Mouse (Mus musculus): ENCODE measurements around the gene Hoxb7. TPM values are rescaled to one million over a fixed set of nuclear protein-coding genes. Genes with fewer than 3 reads are reported as not detected.
A peak's percentile ranks its signal among the peaks of the same experiment; 100 is the strongest.

The Hoxb7 gene
- polyA plus RNA-seq, 1 experiment from 2014 or later = 11.7 TPM

DNA sequence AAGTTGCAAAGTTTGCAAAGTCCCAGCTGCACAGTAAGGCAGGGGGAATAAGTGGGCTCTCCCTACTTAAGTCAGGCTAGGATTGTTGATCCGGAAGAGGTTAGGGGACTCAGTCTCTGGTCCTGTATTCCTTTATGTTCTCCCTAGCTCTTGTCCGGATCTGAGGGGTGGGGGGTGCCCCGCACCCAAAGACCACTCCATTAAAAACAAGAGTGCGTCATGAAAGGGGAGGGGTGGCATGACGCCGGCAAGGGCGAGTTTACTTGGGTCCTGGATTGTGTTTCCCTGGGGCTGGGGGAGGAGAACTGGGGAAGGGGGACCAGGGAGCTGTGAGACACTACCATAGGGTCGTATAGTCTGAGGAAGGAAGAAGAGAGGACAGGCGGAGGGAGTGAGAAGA, 13.4 kb downstream of the Hoxb7 start:
- H3K36me3 ChIP-seq (ENCODE audit: control insufficient read depth, insufficient read depth, low read length) = no peaks in the 10 kb centered on the region
- peaks cover 36% of the 10 kb centered on the region for H3K4me1 ChIP-seq (replicated peaks; ENCODE audit: control insufficient read depth, insufficient read depth, low read length)
- peak overlapping the region; percentile 57 for H3K4me3 ChIP-seq (ENCODE audit: low read depth, low read length)
- ATAC-seq (replicated peaks; ENCODE audit: low FRiP score, low TSS enrichment, low read depth) = no peak
- peak overlapping the region; percentile 89 for H3K4me2 ChIP-seq (ENCODE audit: low read length)
- DNase-seq (ENCODE audit: low spot score) = no peak
- H3K9ac ChIP-seq (ENCODE audit: low read length) = peak overlapping the region; percentile 79
- no peaks in the 10 kb centered on the region for H3K9me3 ChIP-seq (ENCODE audit: control insufficient read depth, low read length)
- peaks cover 43% of the 10 kb centered on the region for H3K27me3 ChIP-seq (replicated peaks; ENCODE audit: control insufficient read depth, insufficient read depth, low read length)
- H3K27ac ChIP-seq (ENCODE audit: low read depth) = peak overlapping the region; percentile 82
- 8% methylated on average over 9 of the region's 9 CpGs for WGBS

DNA sequence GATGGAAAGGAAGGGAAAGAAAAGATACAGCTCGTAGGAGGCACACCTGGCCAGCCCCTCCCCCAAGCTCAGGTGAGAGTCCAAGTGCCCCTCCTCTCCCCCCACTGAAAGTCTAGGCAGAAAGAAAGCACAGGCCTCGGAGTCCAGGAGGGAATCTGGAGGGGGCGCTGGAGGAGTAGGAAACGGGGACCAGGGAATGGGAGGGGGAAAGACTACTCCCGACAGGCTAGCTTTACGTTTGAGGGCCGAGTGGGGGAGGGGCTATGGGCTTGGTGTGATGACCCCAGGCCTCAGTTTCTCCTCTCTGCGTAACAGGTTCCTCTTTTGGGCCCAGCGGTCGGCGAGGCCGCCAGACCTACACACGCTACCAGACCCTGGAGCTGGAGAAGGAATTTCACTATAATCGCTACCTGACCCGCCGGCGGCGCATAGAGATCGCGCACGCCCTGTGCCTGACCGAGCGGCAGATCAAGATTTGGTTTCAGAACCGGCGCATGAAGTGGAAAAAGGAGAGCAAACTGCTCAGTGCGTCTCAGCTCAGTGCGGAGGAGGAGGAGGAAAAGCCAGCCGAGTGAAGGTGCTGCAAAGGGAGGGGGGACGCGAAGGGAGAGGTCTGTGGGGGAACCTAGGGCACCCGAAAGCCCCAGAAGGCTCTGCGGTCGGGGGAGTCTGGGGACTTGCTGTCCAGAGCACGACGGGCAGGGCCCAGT, 14.1 kb downstream of the Hoxb7 start:
- no peak for DNase-seq (ENCODE audit: low spot score)
- Histone ChIP-seq H3K27ac (ENCODE audit: low read depth) (peak overlapping the region; percentile 82; the same call in 1 of the 2 replicates), H3K9ac (ENCODE audit: low read length) (peak overlapping the region; percentile 79), H3K27me3 (replicated peaks; ENCODE audit: control insufficient read depth, insufficient read depth, low read length) (peaks cover 41% of the 10 kb centered on the region), H3K4me1 (replicated peaks; ENCODE audit: control insufficient read depth, insufficient read depth, low read length) (peaks cover 39% of the 10 kb centered on the region), H3K4me3 (ENCODE audit: low read depth, low read length) (peak overlapping the region; percentile 57), H3K9me3 (ENCODE audit: control insufficient read depth, low read length) (no peaks in the 10 kb centered on the region), H3K4me2 (ENCODE audit: low read length) (peak overlapping the region; percentile 89), H3K36me3 (ENCODE audit: control insufficient read depth, insufficient read depth, low read length) (no peaks in the 10 kb centered on the region)
- WGBS = 4% methylated on average over 35 of the region's 35 CpGs
- ATAC-seq (replicated peaks; ENCODE audit: low FRiP score, low TSS enrichment, low read depth) = no peak

DNA sequence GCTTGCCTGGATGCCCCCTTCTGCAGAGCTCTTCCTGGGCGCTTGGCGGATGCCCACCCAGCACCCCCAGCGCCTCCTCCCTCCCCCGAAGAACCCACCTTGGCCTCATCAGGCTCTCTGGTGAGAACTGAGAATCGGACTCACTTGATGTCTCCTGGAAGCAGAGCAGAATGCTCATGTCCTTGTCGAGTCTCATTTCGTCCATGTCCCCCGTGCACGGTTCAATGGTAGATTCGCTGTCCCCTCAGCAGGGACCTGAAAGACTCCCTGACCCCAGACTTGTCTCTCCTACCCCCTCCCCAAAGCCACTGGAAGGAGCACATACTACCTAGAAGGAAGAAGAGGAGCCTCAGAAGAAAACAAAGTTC, 14.6 kb downstream of the Hoxb7 start:
- ATAC-seq (replicated peaks; ENCODE audit: low FRiP score, low TSS enrichment, low read depth) (no peak), DNase-seq (ENCODE audit: low spot score) (no peak)
- no peaks in the 10 kb centered on the region for H3K36me3 ChIP-seq (ENCODE audit: control insufficient read depth, insufficient read depth, low read length)
- H3K4me3 ChIP-seq (ENCODE audit: low read depth, low read length) = peak overlapping the region; percentile 57; the same call in 1 of the 2 replicates
- no peaks in the 10 kb centered on the region for H3K9me3 ChIP-seq (ENCODE audit: control insufficient read depth, low read length)
- WGBS = 36% methylated on average over 10 of the region's 10 CpGs
- H3K27ac ChIP-seq (ENCODE audit: low read depth) = peak overlapping the region; percentile 82; the same call in 1 of the 2 replicates
- H3K4me2 ChIP-seq (ENCODE audit: low read length) = peak overlapping the region; percentile 89
- peaks cover 40% of the 10 kb centered on the region for H3K27me3 ChIP-seq (replicated peaks; ENCODE audit: control insufficient read depth, insufficient read depth, low read length)
- peaks cover 44% of the 10 kb centered on the region for H3K4me1 ChIP-seq (replicated peaks; ENCODE audit: control insufficient read depth, insufficient read depth, low read length)
- H3K9ac ChIP-seq (ENCODE audit: low read length) = peak overlapping the region; percentile 79

DNA sequence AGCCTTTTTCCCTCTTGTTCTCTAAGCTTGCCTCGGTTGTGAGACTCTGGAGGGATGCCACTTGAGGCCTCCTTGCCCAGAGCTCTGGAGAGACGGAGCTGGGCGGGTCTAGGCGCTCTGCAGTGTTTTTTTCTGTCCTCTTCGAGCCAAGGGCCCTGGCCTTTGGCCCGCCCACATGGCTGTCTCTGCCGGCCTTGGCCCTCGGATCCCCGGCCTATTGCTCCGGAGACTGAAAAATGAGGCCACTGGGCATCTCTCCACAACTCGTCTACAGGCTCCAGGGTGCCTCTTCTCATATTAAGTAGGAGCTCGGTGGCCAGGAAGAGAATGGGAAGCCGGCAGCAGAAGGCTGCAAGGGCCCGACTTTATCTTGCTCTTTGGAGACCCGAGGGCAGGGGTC, 15.4 kb downstream of the Hoxb7 start:
- peak overlapping the region; percentile 79 for H3K9ac ChIP-seq (ENCODE audit: low read length)
- peaks cover 46% of the 10 kb centered on the region for H3K4me1 ChIP-seq (replicated peaks; ENCODE audit: control insufficient read depth, insufficient read depth, low read length)
- no peaks in the 10 kb centered on the region for H3K36me3 ChIP-seq (ENCODE audit: control insufficient read depth, insufficient read depth, low read length)
- DNase-seq (ENCODE audit: low spot score) (no peak), ATAC-seq (replicated peaks; ENCODE audit: low FRiP score, low TSS enrichment, low read depth) (no peak)
- 23% methylated on average over 15 of the region's 15 CpGs for WGBS
- peak overlapping the region; percentile 89 for H3K4me2 ChIP-seq (ENCODE audit: low read length)
- H3K27me3 ChIP-seq (replicated peaks; ENCODE audit: control insufficient read depth, insufficient read depth, low read length) = peaks cover 34% of the 10 kb centered on the region
- H3K4me3 ChIP-seq (ENCODE audit: low read depth, low read length) = peak overlapping the region; percentile 22
- no peaks in the 10 kb centered on the region for H3K9me3 ChIP-seq (ENCODE audit: control insufficient read depth, low read length)
- peak overlapping the region; percentile 99 for H3K27ac ChIP-seq (ENCODE audit: low read depth)

DNA sequence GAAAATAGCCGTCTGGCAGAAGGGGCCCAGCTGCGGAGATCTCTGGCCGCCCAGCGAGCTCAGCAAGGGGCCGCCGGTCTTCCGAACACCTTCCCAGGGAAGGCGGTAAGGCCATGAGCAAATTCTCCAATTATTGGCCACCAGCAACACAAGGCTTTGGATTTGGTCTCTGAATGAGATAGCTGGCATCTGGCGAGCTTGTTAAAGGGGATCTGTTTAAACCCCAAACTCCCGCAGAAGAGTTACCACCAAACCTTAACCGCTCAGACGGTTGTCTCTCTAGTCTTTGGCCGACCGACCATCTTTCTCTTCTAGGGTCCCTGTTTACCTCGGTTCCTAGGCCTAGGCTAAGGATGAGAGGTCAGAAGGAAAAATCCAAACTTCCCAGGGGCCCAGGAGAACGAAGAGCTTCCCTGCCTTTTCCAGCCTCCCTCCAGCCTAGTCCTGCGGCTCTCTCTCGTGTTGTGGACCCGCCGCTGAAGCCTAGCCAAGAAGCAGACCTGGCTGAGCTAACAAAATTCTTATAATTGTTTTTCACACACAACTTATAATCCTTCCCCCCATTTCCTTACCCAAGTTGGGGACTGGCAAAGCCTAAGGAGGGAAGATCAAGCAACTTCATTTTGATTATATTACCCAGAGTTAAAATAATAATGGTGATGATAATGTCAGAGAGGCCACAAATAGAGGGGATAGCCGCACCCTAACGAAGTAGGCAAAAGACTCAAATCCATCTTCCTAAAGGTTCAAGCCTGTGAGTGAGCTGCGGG, 16.1 kb downstream of the Hoxb7 start:
- H3K27ac ChIP-seq (ENCODE audit: low read depth) = peak overlapping the region; percentile 99; the same call in 1 of the 2 replicates
- DNase-seq (ENCODE audit: low spot score) (no peak), ATAC-seq (replicated peaks; ENCODE audit: low FRiP score, low TSS enrichment, low read depth) (no peak)
- H3K4me2 ChIP-seq (ENCODE audit: low read length) = peak overlapping the region; percentile 89
- H3K4me3 ChIP-seq (ENCODE audit: low read depth, low read length) = peak overlapping the region; percentile 22
- peak overlapping the region; percentile 79 for H3K9ac ChIP-seq (ENCODE audit: low read length)
- WGBS = 25% methylated on average over 23 of the region's 23 CpGs
- no peaks in the 10 kb centered on the region for H3K36me3 ChIP-seq (ENCODE audit: control insufficient read depth, insufficient read depth, low read length)
- peaks cover 46% of the 10 kb centered on the region for H3K4me1 ChIP-seq (replicated peaks; ENCODE audit: control insufficient read depth, insufficient read depth, low read length)
- no peaks in the 10 kb centered on the region for H3K9me3 ChIP-seq (ENCODE audit: control insufficient read depth, low read length)
- H3K27me3 ChIP-seq (replicated peaks; ENCODE audit: control insufficient read depth, insufficient read depth, low read length) = peaks cover 32% of the 10 kb centered on the region

DNA sequence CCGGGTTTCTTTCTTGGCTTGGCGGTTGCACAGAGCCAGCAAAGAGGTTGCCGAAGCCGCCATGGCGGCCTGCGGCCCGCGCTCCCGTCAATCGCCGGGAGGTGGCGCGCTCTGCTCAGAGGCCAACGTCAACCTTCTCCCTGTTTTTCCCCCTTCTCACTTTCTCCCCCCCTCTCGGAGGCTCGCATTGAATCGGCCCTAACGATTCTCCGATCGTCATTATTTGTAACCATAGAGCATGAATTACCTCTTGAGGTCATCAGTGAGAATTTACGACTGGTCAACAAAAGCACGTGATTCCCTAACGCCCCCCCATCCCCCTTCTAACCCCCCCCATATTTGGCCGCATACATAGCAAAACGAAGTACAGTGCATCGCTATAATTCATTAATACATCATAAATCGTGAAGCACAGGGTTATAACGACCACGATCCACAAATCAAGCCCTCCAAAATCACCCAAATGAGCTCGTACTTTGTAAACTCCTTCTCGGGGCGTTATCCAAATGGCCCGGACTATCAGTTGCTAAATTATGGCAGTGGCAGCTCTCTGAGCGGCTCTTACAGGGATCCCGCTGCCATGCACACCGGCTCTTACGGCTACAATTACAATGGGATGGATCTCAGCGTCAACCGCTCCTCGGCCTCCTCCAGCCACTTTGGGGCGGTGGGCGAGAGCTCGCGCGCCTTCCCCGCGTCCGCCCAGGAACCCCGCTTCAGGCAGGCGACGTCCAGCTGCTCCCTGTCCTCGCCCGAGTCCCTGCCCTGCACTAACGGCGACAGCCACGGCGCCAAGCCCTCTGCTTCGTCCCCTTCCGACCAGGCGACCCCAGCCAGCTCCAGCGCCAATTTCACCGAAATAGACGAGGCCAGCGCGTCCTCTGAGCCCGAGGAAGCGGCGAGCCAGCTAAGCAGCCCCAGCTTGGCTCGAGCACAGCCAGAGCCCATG, 17.0 kb downstream of the Hoxb7 start, which contains the start of gene Hoxb5:
Gene Hoxb5 (plus strand): TSS at position 186 of the 949 bp plus-strand sequence.
- Histone ChIP-seq H3K4me3 (ENCODE audit: low read depth, low read length) (peak within 1 kb of the TSS; percentile 55), H3K4me2 (ENCODE audit: low read length) (peak within 1 kb of the TSS; percentile 89), H3K36me3 (ENCODE audit: control insufficient read depth, insufficient read depth, low read length) (no peaks in the 10 kb centered on the region), H3K4me1 (replicated peaks; ENCODE audit: control insufficient read depth, insufficient read depth, low read length) (peaks cover 51% of the 10 kb centered on the region), H3K9me3 (ENCODE audit: control insufficient read depth, low read length) (no peaks in the 10 kb centered on the region), H3K9ac (ENCODE audit: low read length) (peak within 1 kb of the TSS; percentile 96), H3K27me3 (replicated peaks; ENCODE audit: control insufficient read depth, insufficient read depth, low read length) (peaks cover 25% of the 10 kb centered on the region), H3K27ac (ENCODE audit: low read depth) (peak within 1 kb of the TSS; percentile 99)
- 2% methylated on average over 69 of the region's 69 CpGs for WGBS
- DNase-seq (ENCODE audit: low spot score) (peak; percentile 97), ATAC-seq (replicated peaks; ENCODE audit: low FRiP score, low TSS enrichment, low read depth) (peak; percentile 34)

DNA sequence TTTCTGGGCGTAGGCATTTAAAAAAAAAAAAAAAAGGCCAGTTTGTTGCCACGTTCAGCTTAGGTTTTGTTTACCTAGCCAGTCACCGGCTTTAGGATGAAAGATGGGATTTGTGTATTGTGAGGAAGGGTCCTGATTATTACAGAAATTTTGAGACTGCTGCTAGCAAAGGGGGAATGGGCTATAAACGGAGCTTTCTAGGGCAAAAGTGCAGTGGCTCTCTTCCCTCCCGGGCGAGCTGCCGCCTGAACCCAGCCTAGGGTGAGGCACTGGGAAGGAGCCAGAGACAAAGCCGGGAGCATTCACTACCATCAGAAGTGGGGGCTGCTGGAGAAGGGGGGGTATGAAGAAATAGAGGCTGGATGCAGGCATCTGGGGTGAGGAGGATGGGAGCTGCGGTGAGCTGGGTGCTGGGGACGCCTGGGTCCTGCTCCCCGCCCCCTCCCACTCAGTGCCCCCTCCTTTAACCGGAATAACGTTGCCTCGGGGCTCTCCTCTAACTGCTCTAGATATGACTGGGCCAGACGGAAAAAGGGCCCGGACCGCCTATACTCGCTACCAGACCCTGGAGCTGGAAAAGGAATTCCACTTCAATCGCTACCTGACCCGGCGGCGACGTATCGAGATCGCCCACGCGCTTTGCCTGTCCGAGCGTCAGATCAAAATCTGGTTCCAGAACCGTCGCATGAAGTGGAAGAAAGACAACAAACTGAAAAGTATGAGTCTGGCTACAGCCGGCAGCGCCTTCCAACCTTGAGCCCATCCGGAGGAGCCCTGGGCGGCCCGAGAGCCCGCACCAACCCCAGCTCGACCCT, 18.2 kb downstream of the Hoxb7 start:
- Histone ChIP-seq H3K27ac (ENCODE audit: low read depth) (peak overlapping the region; percentile 99), H3K9ac (ENCODE audit: low read length) (peak overlapping the region; percentile 96), H3K4me3 (ENCODE audit: low read depth, low read length) (peak overlapping the region; percentile 55), H3K4me1 (replicated peaks; ENCODE audit: control insufficient read depth, insufficient read depth, low read length) (peaks cover 59% of the 10 kb centered on the region), H3K9me3 (ENCODE audit: control insufficient read depth, low read length) (no peaks in the 10 kb centered on the region), H3K27me3 (replicated peaks; ENCODE audit: control insufficient read depth, insufficient read depth, low read length) (peaks cover 23% of the 10 kb centered on the region), H3K4me2 (ENCODE audit: low read length) (peak overlapping the region; percentile 89), H3K36me3 (ENCODE audit: control insufficient read depth, insufficient read depth, low read length) (no peaks in the 10 kb centered on the region)
- WGBS = 7% methylated on average over 38 of the region's 38 CpGs
- DNase-seq (ENCODE audit: low spot score) (no peak), ATAC-seq (replicated peaks; ENCODE audit: low FRiP score, low TSS enrichment, low read depth) (no peak)
